Mouse (Mus musculus): ENCODE measurements around the gene Ttc6.
A peak's percentile ranks its signal among the peaks of the same experiment; 100 is the strongest.

Gene Ttc6

GRCm38 (mm10) chr12:57545371-57546241 is 18.3 kb upstream of the Ttc6 start:
- no peak for DNase-seq (ENCODE audit: low read depth, low spot score)

- no peak for DNase-seq (ENCODE audit: low read depth, low spot score)
These were observed 17.3 kb upstream of the Ttc6 start, which contains the start of gene Foxa1 for GRCm38 (mm10) chr12:57546415-57547201. Gene Foxa1 (minus strand): TSS chr12:57546916.

- DNase-seq (ENCODE audit: low read depth, low spot score), result no peak
These were observed 16.0 kb upstream of the Ttc6 start for GRCm38 (mm10) chr12:57547890-57548289.

- DNase-seq (ENCODE audit: low read depth, low spot score), result no peak
These were observed 15.4 kb upstream of the Ttc6 start for GRCm38 (mm10) chr12:57548352-57548980.

DNA sequence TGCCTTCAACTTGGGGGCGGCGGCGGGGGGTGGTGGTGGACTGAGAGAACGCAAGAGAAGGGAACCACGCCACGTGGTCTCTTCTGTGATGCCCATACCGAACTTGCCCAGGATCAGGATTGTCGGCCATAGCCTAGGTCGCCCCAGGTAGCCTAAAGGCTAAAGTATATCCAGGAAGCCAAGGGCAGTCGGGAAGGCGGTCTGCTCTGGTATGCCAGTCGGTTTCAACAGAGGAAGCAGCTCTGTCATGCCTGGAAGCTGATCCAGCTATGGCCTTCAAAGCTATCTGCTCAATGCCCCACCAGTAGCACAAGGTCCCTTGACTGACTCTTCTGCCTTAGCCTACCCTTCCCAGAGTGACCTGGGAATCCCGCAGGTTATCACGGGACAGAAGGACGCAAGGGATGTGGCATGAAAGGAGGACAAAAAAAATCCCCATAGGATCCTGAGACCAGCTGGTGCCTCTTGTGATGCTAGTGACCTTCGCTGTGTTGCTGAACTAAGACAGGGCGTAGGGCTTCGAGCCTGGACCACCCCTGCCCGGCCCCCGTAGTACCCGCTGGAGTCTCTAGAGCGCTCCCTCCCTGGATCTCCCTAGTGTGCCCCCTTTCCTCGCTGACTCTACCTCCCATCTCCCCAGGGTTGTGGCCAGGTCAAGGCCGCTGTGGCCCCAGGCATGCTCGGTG is 14.8 kb upstream of the Ttc6 start:
- no peak for DNase-seq (ENCODE audit: low read depth, low spot score)

- no peak for DNase-seq (ENCODE audit: low read depth, low spot score)
These were observed 14.2 kb upstream of the Ttc6 start for GRCm38 (mm10) chr12:57549667-57550160.

DNA sequence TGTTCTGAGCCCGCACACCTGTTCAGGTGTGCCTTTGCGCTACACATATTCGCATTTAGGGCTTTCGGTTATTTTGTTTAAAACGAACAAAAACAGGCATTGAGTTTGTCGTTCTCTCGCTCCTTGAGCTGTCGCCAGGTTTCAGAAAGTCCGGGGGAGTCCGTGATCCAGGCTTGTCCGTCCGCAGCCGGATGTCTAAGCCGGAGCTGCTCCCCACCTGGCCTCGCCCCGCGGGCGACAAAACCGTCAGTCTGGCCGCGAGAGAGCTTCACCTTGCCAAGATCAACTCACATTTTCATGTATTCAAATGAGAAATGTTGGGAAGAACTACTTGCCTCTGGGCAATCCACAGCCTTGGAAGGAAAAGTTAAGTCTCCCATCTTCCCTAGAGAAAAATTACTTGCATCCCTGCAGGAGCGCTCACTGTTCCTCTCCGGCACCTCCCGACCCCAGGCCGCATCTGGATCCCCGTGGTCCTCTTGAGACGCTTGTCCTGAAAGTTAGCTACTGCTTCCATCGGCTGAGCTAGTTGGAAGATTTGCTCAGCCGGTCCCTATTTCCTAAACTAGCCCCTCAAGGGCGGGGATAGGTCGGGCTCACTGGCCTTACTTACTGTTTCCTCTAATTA is 13.6 kb upstream of the Ttc6 start:
- DNase-seq (ENCODE audit: low read depth, low spot score), result no peak

DNA sequence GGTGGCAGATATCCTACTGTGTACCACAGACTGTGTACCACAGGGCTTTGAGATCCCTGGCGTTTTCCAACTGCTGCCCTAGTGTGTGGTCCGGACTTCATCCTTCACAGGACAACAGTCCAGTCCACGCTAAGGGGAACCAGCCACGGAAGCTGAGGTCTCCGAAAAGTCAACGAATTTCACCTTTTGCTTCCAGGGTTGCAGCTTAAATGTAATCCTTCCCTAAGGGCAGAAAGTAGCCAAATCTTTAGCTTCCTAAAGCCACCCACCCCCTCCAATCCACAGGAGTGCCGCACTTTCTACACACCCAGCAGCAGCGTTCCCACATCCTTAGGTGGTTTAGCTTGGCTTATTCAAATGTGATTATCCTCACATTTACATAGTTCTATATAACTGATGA is 13.0 kb upstream of the Ttc6 start:
- no peak for DNase-seq (ENCODE audit: low read depth, low spot score)

DNA sequence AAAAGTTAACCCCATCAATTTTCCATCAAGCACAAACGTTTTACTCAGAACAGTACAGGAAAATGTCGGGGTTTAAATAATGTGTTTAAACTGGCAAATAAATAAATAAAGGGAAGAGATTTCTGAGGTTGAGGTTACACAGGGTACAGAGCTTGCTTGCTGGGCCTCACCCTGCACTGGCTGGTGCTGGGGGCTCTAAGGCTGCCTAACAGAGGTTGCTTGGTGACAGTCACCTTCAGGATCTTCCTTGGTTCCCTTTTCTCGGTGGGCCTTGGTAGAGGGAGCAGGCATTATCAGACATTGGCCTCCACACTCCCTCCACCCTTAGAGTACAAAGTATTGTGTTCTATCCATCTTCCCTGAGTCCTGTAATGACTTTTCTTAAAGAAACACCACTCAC is 11.6 kb upstream of the Ttc6 start:
- DNase-seq (ENCODE audit: low read depth, low spot score), result no peak

DNA sequence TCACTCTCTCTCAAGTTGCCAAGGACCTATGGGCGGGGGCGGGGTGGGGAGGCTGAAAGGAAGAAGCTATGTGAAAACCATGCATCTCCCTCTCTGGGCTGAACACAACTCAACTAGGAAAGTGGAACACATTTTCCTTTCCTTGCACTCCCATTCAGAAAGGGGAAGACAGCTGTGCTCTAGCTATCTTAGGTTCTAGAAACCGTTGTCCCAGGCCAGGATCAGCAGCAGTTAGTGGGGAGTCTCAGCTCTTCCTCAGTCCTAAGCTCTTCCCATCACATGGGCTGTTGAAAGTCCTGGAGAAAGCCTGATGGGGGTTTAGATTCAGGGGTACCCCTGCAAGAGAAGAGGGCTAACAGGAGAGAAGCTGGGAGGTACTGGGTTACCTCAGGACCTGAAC is 9.8 kb upstream of the Ttc6 start:
- DNase-seq (ENCODE audit: low read depth, low spot score), result no peak

- DNase-seq (ENCODE audit: low read depth, low spot score), result no peak
These were observed 7.9 kb downstream of the Ttc6 start for GRCm38 (mm10) chr12:57571773-57572172.

DNA sequence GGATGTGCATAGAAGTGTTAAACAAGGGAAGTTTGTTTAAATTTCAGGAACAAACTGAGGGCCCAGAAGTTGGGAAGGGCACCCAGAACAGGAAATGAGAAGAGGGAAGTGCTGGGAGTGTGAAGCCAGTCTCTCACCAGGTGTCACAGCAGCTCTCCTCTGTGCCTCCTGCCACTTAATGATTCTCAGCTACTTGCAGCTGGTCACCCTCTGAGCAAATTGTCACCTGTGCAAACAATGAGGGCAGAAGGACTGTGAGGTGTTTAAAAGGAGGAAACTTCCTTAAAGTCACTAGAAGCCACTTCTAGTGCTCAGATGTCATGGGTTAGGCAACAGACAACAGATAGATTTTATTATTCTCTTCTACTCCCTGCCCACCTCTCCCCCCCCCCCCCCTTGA is 8.5 kb downstream of the Ttc6 start:
- no peak for DNase-seq (ENCODE audit: low read depth, low spot score)

DNA sequence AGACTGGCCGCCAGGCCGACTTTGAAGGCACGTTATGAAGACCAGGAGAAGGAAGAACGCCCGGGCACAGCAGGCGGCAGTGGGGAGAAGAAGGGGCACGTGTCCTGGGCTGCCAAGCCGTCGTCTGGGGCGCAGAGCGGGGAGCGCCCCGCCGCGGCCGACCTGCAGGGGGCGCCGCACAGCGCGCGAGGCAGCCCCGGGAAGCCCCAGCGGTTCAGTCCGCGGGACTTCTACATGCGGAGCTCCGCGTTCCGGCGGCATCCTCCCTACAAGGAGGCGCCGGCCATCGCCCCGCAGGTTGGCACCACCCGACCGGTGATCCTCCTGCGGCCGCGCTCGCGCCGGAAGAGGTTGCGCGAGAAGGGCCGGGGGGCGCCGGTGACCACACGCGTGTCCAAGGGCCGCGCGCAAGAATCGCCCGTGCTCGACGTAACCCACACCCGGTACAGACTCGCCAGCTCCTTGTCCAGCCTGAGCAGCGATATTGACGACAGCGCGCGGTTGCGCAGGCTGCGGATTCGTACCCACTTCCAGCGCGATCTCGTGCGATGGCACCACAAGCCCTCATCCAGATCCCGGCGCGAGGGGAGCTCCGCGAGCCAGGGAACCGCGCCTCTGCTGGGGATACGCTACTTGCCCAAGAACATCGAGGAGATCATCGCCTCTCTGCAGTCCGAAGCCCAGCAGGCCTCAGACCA is 12.2 kb downstream of the Ttc6 start:
- DNase-seq (ENCODE audit: low read depth, low spot score), result peak; percentile 38

- no peak for DNase-seq (ENCODE audit: low read depth, low spot score)
These were observed 43.7 kb downstream of the Ttc6 start for GRCm38 (mm10) chr12:57607624-57608023.

DNA sequence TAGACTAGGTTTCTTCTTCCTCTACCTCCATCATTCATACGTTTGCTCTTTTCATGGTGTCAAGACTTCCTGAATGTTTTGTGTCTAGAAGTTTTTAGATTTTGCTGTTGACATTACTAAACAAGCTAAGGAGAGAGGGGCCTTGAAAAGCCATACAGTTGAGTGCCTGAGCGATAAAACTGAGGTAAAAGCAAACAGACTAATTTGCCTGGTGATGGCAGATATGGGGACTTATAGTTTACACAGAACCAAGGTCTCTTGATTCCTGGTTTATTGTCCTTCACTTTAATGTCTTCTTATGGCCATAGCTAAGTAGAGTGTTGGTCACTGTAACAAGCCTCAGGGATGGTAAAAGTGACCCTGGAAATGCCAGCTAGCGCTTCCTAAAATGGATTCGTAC is 51.2 kb downstream of the Ttc6 start:
- DNase-seq (ENCODE audit: low read depth, low spot score), result no peak

DNA sequence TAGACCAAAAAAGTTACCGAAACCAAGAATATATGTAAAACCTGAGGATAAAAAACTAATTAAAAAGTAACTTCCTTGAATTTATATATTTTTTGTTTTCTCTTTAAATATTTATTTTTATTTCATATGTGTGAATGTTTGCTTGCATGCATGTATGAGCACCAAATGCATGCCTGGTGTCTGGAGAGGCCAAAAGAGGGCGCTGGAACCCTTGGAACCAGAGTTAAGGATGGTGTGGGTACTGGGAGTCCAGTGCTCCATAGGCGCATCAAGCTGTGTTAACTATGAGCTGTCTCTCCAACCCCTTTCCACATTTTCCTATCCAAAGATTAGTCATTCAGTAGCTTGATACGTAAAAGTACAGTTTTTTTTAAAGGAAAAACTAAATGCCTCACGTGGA is 58.1 kb downstream of the Ttc6 start:
- peak; percentile 14 for DNase-seq (ENCODE audit: low read depth, low spot score)

- no peak for DNase-seq (ENCODE audit: low read depth, low spot score)
These were observed 59.4 kb downstream of the Ttc6 start for GRCm38 (mm10) chr12:57623264-57623663.

- DNase-seq (ENCODE audit: low read depth, low spot score), result no peak
These were observed 60.2 kb downstream of the Ttc6 start for GRCm38 (mm10) chr12:57624011-57624608.

- no peak for DNase-seq (ENCODE audit: low read depth, low spot score)
These were observed 86.1 kb downstream of the Ttc6 start for GRCm38 (mm10) chr12:57650011-57650410.

- DNase-seq (ENCODE audit: low read depth, low spot score), result no peak
These were observed 86.8 kb downstream of the Ttc6 start for GRCm38 (mm10) chr12:57650677-57651076.
